Mouse (Mus musculus) layer of hippocampus, adult 18-20 months (tissue): ENCODE measurements around the gene Maml1. TPM values are rescaled to one million over a fixed set of nuclear protein-coding genes. Genes with fewer than 3 reads are reported as not detected.
"Not testable (repeated sequence)": the region's sequence is repeated elsewhere in the genome, so short reads cannot be mapped to it uniquely, and the experiment has no call there.

Source experiments
- DNase-seq, 2 experiments: peaks; one replicate each; pipeline ENCODE4 v3.0.0; 2022; ENCODE audit warnings: low spot score in 2 of 2
- long read RNA-seq: library from polyadenylated mRNA; stranded (forward); transcript quantifications from one replicate; pipeline ENCODE4 v2.0.0, GENCODE M21; 2021
- total RNA-seq, 2 experiments: library from RNA; stranded (reverse); gene quantifications; 2 replicates each; pipeline ENCODE4 v1.2.3; 2021

Maml1 gene
- 10 to 100 TPM; 11.0 to 11.3 TPM for total RNA-seq
- long read RNA-seq, full-length matches to known transcripts, result 2 of 4 reads
- long read RNA-seq, partial matches to known transcripts, result 1 of 4 reads
- long read RNA-seq, other reads (novel, unspliced or antisense), result 1 of 4 reads

DNA sequence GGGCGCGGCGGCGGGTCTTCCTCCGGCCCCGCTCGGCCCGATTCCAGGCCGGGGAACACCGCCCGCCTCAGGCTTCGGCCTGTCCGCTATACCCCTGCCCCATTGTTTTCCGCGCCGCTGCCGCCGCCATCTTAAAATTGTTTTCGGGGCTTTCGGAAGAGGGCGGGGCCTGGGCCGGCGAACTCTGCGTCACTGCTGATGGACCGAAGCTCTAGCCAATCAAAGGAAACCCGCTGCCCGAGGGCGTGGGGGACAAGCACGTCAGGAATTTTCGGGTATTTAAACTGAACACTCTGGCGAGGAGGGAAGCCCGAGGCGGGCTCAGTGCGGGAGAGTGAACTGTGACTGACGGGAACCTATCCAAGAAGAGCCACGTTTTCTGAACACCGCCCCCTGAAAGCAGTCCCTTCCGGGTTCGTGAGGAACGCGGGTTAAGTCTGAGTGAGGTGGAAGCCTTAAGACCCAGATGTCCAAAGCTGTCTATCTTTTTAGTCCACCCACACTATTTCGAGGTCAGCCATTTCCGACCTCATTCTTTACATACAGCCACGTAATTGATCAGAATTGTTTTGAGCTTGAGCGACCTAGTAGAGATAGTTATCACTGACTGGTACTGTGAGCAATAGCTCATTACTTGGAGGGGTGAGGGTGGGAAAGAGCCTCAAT is at the start of gene Maml1:
Maml1 (minus strand) TSS at position 122 of the 666 bp plus-strand sequence.
- peak; percentile 97 to 99 for DNase-seq

DNA sequence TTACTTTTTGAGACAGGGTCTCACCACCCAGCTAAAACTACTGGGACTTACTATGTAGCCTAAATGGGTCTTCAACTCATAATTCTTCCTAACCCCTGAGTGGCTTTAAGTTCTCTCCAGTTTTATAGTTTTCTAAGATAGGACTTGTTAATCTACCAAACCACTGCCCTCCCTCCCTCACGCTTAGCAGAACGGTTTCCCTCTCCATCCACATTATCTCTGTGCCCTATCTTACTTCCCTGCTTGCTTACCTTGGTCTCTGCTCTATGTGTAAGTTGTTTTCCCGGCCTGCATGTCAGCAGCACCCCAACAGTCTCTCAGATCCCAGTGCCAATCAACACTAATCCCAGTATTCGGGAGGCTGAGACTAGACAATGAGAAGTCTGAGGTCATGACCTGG is 44.8 kb upstream of the Maml1 start:
- no peak for DNase-seq

DNA sequence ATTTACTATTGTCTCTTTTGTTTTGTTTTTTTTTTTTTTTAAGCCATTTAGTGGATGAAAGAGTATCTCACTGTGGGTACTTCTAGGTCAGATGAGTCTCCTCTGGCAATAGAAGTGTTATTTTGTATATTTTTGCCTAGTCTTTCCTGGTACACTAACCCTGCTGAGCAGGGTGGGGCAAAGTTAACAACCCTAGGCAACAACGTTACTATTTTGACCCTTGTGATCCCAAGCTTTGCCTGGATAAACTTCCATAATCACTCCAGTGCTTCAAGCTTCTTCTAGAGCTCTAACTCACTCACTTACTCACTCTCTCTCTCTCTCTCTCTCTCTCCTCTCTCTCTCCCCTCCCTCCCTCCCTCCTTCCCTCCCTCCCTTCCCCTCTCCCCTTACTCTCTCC is 44.0 kb upstream of the Maml1 start:
- DNase-seq, result no peak

- no peak for DNase-seq
These were observed 41.1 kb upstream of the Maml1 start for GRCm38 (mm10) chr11:50333181-50333580.

DNA sequence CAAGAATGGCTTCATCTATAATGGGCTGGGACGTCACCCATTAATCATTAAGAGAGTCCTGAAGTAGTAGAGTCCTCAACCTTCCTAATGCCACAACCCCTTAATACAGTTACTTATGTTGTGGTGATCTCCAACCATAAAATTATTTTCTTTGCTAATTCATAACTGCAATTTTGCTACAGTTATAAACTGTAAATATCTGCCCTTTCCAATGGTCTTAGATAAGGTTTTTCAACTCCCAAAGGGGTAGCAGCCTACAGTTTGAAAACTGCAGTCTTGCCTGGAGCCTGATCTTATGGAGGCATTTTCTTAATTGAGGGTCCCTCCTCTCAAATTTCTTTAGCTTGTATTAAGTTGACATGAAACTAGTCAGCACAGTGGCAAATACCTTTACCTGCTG is 37.3 kb upstream of the Maml1 start:
- no peak for DNase-seq

DNA sequence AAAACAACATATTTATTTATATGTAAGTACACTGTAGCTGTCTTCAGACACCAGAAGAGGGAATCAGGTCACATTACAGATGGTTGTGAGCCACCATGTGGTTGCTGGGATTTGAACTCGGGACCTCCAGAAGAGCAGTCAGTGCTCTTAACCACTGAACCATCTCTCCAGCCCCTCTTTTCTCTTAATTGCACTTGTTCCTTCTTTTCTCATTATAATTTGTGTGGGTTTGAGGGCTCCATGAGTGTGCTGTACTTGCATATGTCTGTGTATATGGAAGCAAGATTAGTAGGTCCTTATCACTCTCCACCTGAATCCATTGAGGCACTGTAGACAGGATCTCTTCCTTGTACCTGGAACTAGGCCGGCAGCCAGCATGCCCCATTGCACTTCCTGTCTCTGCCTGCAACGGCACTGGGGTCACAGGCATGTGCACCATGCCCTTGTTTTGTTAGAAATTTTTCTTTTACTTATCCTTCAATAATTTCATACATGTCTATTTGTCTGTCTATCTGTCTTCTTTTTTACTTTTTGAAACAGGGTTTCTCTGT is 36.0 kb upstream of the Maml1 start:
- DNase-seq, result no peak

DNA sequence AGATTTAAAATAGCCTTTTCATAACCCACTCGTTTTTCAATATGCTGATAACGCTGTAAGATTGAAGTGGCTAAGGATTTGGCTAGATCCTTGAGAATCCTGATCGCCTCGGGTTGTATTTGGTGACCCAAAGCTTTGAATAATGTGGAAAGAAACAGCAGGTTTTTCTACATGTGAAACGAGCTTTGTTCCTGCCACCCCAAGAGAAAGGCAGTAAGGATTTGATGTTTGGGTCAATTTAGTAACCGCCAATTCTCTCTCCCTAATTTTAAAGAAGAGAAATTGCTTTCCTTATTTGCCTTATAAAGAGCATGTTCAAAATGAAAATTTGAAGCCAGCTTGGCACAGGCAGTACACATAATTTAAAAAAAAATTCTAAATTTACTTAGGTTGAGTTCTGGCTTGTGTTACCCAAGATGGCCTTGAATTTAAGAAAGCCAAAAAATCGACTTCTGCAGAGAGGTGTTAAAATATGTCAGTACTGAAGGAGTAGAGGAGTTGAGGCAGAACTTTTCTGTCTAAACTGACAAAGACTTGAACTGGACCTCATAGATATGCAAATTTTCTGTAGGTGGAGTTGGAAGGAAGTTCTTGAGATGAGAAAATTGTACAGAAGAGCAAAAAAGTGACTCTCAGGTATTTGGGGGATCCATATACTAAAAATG is 34.3 kb upstream of the Maml1 start:
- no peak for DNase-seq

GRCm38 (mm10) chr11:50325496-50326301 is 33.6 kb upstream of the Maml1 start, which contains the start of gene Canx:
Gene Canx (minus strand): TSS chr11:50325673.
- DNase-seq, result peak; percentile 99 to 100

DNA sequence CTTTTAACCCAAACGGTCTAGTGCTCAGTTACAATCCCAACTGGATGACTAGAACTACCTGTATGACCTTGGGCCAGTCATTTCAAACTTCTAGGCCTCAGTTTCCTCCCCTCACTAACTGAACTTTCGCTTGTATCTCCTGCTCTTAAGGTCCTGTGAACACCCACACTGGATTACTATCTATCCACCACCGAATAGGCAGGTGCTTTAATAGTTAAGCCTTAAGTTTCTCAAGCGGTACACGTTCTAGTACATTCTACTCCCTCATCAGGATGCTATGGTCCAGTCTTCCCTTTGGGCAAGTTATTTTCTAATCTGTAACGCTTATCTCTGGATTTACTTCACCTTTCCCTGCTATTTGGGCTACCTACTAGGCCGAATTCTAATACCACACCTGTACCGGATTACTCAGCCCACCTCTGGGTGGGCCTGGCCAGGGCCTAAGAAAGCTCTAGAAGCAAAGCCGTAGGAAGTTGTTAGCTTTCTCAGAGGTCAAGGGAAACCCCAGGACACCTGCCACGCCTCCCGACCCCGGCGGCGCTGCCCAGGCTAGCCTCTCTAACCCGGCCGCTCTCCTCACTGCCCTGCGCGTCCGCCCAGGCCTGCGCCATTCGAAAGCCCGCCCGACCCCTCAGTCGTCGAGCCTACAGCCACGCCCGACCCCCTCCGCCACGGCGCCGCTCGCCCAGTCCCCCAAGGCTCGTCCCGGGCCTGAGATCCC is 32.8 kb upstream of the Maml1 start:
- DNase-seq, result no peak

DNA sequence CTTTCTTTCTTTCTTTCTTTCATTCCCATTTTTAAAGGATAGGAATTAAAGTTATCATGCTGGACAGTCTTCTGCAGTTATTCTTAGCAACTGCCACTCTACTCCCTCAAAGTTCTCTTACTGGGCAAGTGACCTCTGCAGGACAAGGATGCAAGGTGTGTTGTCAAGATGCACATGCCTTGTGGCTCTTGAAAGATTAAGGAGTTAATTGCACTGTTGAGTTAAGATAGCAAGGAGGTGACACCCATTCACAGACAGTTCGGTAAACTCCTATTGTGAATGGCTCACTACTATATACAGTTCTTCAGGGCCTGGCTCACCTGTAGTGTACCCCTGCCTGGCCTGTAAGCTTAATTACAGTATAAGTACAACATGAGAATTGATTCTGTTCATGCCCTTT is 31.7 kb upstream of the Maml1 start:
- DNase-seq, result no peak

- DNase-seq, result no peak
These were observed 30.2 kb upstream of the Maml1 start for GRCm38 (mm10) chr11:50322345-50322744.

GRCm38 (mm10) chr11:50321239-50321638 is 29.1 kb upstream of the Maml1 start:
- no peak for DNase-seq

GRCm38 (mm10) chr11:50319343-50319742 is 27.2 kb upstream of the Maml1 start:
- not testable (repeated sequence) for DNase-seq

DNA sequence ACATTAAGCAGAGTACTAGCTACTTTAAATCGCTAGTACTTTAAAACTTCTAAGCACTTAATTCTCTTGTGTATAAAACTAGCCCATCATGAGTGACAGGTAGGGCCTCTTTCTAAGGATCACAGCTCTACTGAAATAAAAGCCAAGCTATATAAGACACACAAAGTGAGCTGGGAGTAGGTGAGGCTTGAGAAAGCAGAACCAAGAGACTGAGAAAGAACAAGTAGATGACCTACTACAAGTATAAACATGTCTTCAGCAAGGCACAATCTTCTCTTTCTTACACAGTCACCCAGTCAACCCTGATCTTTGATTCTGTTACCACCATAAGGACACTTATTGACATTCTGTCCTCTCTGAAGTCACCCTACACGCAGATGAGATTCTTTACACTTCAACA is 20.7 kb upstream of the Maml1 start:
- no peak for DNase-seq

- no peak for DNase-seq
These were observed 11.3 kb upstream of the Maml1 start for GRCm38 (mm10) chr11:50303406-50303805.

- DNase-seq, result peak; percentile 47 to 49
These were observed 568 bp downstream of the Maml1 start for GRCm38 (mm10) chr11:50291321-50292165.

GRCm38 (mm10) chr11:50290486-50291225 is 1.5 kb downstream of the Maml1 start:
- no peak for DNase-seq

DNA sequence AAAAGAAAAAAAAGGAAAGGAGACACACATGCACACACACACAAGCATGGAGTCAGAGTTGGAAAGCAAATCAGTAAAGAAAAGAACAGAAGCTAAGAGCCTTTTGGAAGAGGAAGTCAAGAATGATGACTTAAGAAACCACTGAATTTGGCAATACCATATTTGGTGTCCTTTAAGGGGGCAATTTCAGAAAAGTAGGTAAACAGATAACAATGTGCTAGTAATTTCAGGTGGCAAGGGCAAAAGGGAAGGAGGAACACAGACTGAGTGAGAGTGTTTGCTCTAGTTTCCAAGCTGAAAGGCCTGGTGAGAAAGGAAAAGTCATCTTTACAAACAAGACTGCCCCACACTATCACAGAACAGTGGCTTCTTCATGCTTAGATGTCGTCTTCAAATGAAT is 5.7 kb downstream of the Maml1 start:
- DNase-seq, result no peak

GRCm38 (mm10) chr11:50285696-50286095 is 6.4 kb downstream of the Maml1 start:
- DNase-seq, result no peak
